Mouse (Mus musculus): Measurements from ENCODE around the gene Oas1c. TPM values are rescaled to one million over a fixed set of nuclear protein-coding genes. Genes with fewer than 3 reads are reported as not detected.

The Oas1c gene
- polyA plus RNA-seq, 1 experiment, result not detected

DNA sequence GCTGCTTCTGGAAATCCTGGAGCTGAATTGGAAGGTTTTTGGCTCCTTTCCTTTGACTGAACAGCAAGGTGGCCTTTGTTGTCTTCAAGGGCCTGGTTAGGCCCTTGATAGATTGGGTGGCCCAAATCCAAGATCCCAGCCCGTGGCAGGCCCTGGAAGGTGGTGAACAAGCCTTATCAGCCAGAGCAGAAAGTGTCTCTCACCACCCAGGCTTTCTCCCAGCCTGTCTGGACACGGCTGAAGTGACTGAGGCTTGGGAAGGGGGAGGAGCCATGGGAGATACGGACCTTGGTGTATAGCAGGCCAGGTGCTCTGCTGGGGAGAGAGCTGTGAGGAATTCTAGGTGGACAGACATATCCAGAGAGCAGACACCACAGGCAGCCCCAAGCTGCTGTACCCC lies 42.9 kb downstream of the Oas1c start:
- Histone ChIP-seq H3K4me3 (replicated peaks) (no peak overlapping the region), H3K4me1 (ENCODE audit: control insufficient read depth) (no peaks in the 10 kb centered on the region), H3K36me3 (ENCODE audit: control insufficient read depth) (no peaks in the 10 kb centered on the region), H3K27me3 (ENCODE audit: control insufficient read depth) (no peaks in the 10 kb centered on the region), H3K9me3 (ENCODE audit: control insufficient read depth, low read length) (peaks cover 12% of the 10 kb centered on the region)
- TF ChIP-seq GATA1 (IDR thresholded peaks at IDR 0.05; ENCODE audit: low read length), result no peak
- TF ChIP-seq TAL1 (IDR thresholded peaks at IDR 0.05; ENCODE audit: low read length), result no peak

DNA sequence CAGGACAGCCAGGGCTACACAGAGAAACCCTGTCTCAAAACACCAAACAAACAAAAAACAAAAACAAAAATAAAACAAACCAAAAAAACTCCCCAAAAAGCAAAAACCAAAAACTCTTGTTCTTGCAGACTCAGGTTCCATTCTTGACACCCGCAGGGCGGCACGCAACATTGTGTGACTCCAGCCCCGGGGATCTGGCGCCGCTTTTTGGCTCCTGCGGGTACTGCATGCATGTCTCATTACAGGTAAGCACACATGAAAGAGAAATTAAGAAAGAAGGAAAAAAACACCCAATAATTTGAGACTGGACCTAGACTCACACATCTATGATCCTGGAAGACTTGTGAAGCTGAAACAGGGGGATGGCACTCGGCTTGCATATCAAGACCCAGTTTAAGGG lies 47.3 kb downstream of the Oas1c start:
- H3K4me3 ChIP-seq (replicated peaks), result no peak overlapping the region
- peaks cover 9% of the 10 kb centered on the region for H3K9me3 ChIP-seq (ENCODE audit: control insufficient read depth, low read length)
- H3K4me1 ChIP-seq (ENCODE audit: control insufficient read depth), result no peaks in the 10 kb centered on the region
- H3K36me3 ChIP-seq (ENCODE audit: control insufficient read depth), result no peaks in the 10 kb centered on the region
- TF ChIP-seq GATA1 (IDR thresholded peaks at IDR 0.05; ENCODE audit: low read length), result no peak
- no peak for TF ChIP-seq TAL1 (IDR thresholded peaks at IDR 0.05; ENCODE audit: low read length)
- H3K27me3 ChIP-seq (ENCODE audit: control insufficient read depth), result no peaks in the 10 kb centered on the region

GRCm38 (mm10) chr5:120761901-120762300 lies 50.4 kb downstream of the Oas1c start:
- Histone ChIP-seq H3K4me1 (ENCODE audit: control insufficient read depth) (no peaks in the 10 kb centered on the region), H3K4me3 (replicated peaks) (no peak overlapping the region), H3K27me3 (ENCODE audit: control insufficient read depth) (no peaks in the 10 kb centered on the region), H3K9me3 (ENCODE audit: control insufficient read depth, low read length) (peaks cover 4% of the 10 kb centered on the region; the same call in 1 of the 2 replicates), H3K36me3 (ENCODE audit: control insufficient read depth) (no peaks in the 10 kb centered on the region)
- TF ChIP-seq TAL1 (IDR thresholded peaks at IDR 0.05; ENCODE audit: low read length) (no peak), GATA1 (IDR thresholded peaks at IDR 0.05; ENCODE audit: low read length) (no peak)

- Histone ChIP-seq H3K4me3 (replicated peaks) (no peak overlapping the region), H3K27me3 (ENCODE audit: control insufficient read depth) (no peaks in the 10 kb centered on the region)
Measured at GRCm38 (mm10) chr5:120754215-120754614, 58.1 kb downstream of the Oas1c start.

DNA sequence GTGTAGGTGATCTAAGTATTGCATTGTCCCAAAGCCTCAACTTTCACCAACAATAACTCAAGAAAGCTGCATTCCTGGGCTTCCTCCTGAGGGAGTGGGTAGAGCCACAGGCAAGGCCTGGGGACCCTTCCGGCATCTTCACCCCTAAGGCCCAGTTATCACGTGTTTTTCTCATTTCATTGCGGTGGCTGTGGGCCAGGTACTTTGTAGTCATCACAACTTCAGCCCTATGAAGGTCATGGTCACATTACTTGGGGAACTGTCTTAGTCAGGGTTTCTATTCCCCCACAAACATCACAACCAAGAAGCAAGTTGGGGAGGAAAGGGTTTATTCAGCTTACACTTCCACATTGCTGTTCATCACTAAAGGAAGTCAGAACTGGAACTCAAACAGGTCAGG lies 59.5 kb downstream of the Oas1c start:
- H3K9me3 ChIP-seq (ENCODE audit: control insufficient read depth, low read length), result peaks cover 4% of the 10 kb centered on the region; the same call in 1 of the 2 replicates
- TF ChIP-seq TAL1 (IDR thresholded peaks at IDR 0.05; ENCODE audit: low read length) (no peak), GATA1 (IDR thresholded peaks at IDR 0.05; ENCODE audit: low read length) (no peak)
- no peaks in the 10 kb centered on the region for H3K4me1 ChIP-seq (ENCODE audit: control insufficient read depth)
- H3K27me3 ChIP-seq (ENCODE audit: control insufficient read depth), result no peaks in the 10 kb centered on the region
- no peaks in the 10 kb centered on the region for H3K36me3 ChIP-seq (ENCODE audit: control insufficient read depth)
- H3K4me3 ChIP-seq (replicated peaks), result no peak overlapping the region

More at GRCm38 (mm10) chr5:120754215-120754614, 58.1 kb downstream of the Oas1c start:
- Histone ChIP-seq H3K9me3 (ENCODE audit: control insufficient read depth, low read length) (peaks cover 4% of the 10 kb centered on the region; the same call in 1 of the 2 replicates), H3K4me1 (ENCODE audit: control insufficient read depth) (no peaks in the 10 kb centered on the region), H3K36me3 (ENCODE audit: control insufficient read depth) (no peaks in the 10 kb centered on the region)
- TF ChIP-seq GATA1 (IDR thresholded peaks at IDR 0.05; ENCODE audit: low read length) (no peak), TAL1 (IDR thresholded peaks at IDR 0.05; ENCODE audit: low read length) (no peak)

GRCm38 (mm10) chr5:120751206-120751605 lies 61.1 kb downstream of the Oas1c start:
- TF ChIP-seq GATA1 (IDR thresholded peaks at IDR 0.05; ENCODE audit: low read length) (no peak), TAL1 (IDR thresholded peaks at IDR 0.05; ENCODE audit: low read length) (no peak)
- H3K27me3 ChIP-seq (ENCODE audit: control insufficient read depth), result no peaks in the 10 kb centered on the region
- no peaks in the 10 kb centered on the region for H3K9me3 ChIP-seq (ENCODE audit: control insufficient read depth, low read length)
- H3K4me3 ChIP-seq (replicated peaks), result no peak overlapping the region
- H3K36me3 ChIP-seq (ENCODE audit: control insufficient read depth), result no peaks in the 10 kb centered on the region
- no peaks in the 10 kb centered on the region for H3K4me1 ChIP-seq (ENCODE audit: control insufficient read depth)

Other genes with a start within 250 kb of the Oas1c start
- 30.3 TPM in 2 replicates for gene Tpcn1, start 223.8 kb downstream of the Oas1c start, polyA plus RNA-seq (2012)
- gene Iqcd, start 223.5 kb downstream of the Oas1c start, polyA plus RNA-seq (2012), result 0.98 and 1.3 TPM in 2 replicates
- 1.5 and 1.7 TPM in 2 replicates for gene Rita1, start 199.9 kb downstream of the Oas1c start, polyA plus RNA-seq (2012)
- gene Ddx54, start 199.8 kb downstream of the Oas1c start, polyA plus RNA-seq (2012), result 3.1 and 3.4 TPM in 2 replicates
- gene Cfap73, start 178.3 kb downstream of the Oas1c start, polyA plus RNA-seq (2012), result not detected in 2 replicates
- 0.01 TPM in 1 of 2 replicates, not detected in the other for gene Rasal1, start 163.7 kb downstream of the Oas1c start, polyA plus RNA-seq (2012)
- not detected in 2 replicates for gene Dtx1, start 100.6 kb downstream of the Oas1c start, polyA plus RNA-seq (2012)
- gene Oas2, start 62.7 kb downstream of the Oas1c start, polyA plus RNA-seq (2012), result 0.02 TPM in 1 of 2 replicates, not detected in the other
- gene Oas3, start 34.9 kb downstream of the Oas1c start, polyA plus RNA-seq (2012), result 0.02 TPM in 2 replicates
- gene Oas1e, start 17.0 kb downstream of the Oas1c start, polyA plus RNA-seq (2012), result not detected in 2 replicates
- not detected in 2 replicates for gene Oas1f, start 34.9 kb upstream of the Oas1c start, polyA plus RNA-seq (2012)
- gene Oas1h, start 48.9 kb upstream of the Oas1c start, polyA plus RNA-seq (2012), result not detected in 2 replicates
- gene Oas1g, start 75.1 kb upstream of the Oas1c start, polyA plus RNA-seq (2012), result not detected in 2 replicates
- not detected in 2 replicates for gene Oas1a, start 95.0 kb upstream of the Oas1c start, polyA plus RNA-seq (2012)
- gene Oas1d, start 102.0 kb upstream of the Oas1c start, polyA plus RNA-seq (2012), result not detected in 2 replicates
- gene Rph3a, start 197.6 kb upstream of the Oas1c start, polyA plus RNA-seq (2012), result not detected in 2 replicates